Mouse (Mus musculus): ENCODE results near the gene Nol10. TPM values are rescaled to one million over a fixed set of nuclear protein-coding genes. Genes with fewer than 3 reads are reported as not detected.

Gene Nol10
- polyA plus RNA-seq, 1 experiment from 2014 or later: 45.1 TPM

DNA sequence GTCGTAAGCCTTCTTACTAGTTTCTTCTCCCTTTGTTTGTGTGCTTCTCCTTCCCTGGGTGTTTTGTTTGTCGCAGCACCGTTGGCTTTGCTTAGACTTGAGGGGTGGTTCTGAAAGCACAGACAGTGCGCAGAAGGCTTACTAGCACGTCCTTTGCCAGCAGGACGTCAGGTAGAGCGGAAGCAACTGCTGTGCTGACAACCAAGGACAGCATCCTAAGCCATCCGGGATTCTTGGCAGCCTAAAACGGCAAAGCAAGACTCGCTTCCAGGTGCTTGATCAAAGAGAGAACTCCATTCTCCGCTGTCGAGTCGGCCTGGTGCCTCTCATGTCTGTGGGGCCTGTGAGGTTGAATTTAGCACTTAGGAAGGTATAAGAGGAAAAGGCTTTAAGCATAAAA lies 44.9 kb downstream of the Nol10 start:
- no peak overlapping the region for H3K27ac ChIP-seq
- no peaks in the 10 kb centered on the region for H3K27me3 ChIP-seq (ENCODE audit: poor library complexity, severe bottlenecking)
- H3K36me3 ChIP-seq (replicated peaks): peaks cover 37% of the 10 kb centered on the region
- no peaks in the 10 kb centered on the region for H3K4me1 ChIP-seq
- no peak overlapping the region for H3K4me3 ChIP-seq
- no peak for DNase-seq (ENCODE audit: extremely low spot score, low spot score)
- WGBS: 80% methylated on average over 13 of the region's 13 CpGs
- H3K9me3 ChIP-seq: no peaks in the 10 kb centered on the region

DNA sequence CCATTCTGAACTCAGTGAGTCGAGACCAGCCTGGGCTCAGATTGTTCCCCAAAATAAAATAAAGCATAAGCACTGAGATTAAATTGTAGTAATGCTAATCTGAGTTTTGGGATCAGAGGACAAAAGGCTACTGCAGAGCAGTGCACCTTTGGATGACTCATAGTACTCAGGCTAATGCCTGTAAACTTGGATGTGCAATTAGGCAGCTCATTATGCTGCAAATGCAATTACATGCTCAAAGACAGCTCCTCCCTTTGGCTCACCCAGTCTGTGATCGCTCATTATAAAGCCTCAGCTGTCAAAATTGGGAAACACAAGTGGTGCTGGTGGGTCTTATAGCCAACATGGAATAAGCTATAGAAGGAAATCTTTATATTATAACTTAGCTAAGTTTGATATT lies 48.9 kb downstream of the Nol10 start:
- Histone ChIP-seq H3K9me3 (no peaks in the 10 kb centered on the region), H3K36me3 (replicated peaks) (peaks cover 41% of the 10 kb centered on the region), H3K4me3 (no peak overlapping the region), H3K4me1 (no peaks in the 10 kb centered on the region), H3K27ac (no peak overlapping the region), H3K27me3 (ENCODE audit: poor library complexity, severe bottlenecking) (no peaks in the 10 kb centered on the region)
- DNase-seq (ENCODE audit: extremely low spot score, low spot score): no peak
- 84% methylated on average over 2 of the region's 2 CpGs for WGBS

DNA sequence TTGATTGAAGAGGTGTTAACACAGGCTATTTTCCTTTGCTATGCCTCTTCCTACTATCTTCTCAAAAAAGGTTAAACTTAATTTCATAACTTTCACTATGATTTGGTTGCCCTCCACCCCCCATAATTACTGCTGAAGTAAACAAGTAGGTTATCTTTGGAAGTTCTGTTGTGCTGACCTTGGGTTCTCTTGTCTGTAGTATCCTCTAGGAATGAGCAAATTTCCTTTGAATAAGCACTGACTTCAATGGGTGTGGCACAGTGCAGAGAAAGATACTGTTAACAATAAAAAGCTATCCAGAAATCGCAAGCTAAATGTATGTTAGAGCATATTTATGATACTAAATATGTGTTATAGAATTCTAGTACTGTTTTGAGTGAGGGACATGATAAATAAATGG lies 53.2 kb downstream of the Nol10 start:
- Histone ChIP-seq H3K36me3 (replicated peaks) (peaks cover 59% of the 10 kb centered on the region), H3K4me1 (no peaks in the 10 kb centered on the region), H3K4me3 (no peak overlapping the region), H3K27ac (no peak overlapping the region), H3K9me3 (no peaks in the 10 kb centered on the region), H3K27me3 (ENCODE audit: poor library complexity, severe bottlenecking) (no peaks in the 10 kb centered on the region)
- WGBS: 92% methylated on average over 1 of the region's 1 CpGs
- DNase-seq (ENCODE audit: extremely low spot score, low spot score): no peak

DNA sequence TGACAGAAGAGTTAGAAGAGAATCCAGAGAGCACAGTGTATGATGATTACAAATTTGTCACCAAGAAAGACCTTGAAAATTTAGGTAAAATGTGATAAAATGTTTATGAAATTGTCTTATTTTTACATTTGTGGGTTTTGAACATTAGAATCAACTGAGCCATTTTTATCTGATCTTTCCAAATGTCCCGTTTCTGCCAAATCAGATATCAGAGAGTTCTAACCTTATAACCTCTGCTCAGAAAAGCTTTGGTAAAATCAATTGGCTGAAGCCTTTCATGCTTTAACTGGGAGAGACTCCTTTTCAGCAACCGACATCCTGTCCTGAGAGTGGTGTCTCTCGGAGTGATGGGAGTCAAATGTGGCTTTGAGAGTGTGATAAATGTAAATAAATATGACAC lies 53.9 kb downstream of the Nol10 start:
- Histone ChIP-seq H3K27me3 (ENCODE audit: poor library complexity, severe bottlenecking) (no peaks in the 10 kb centered on the region), H3K4me3 (no peak overlapping the region), H3K36me3 (replicated peaks) (peaks cover 66% of the 10 kb centered on the region), H3K4me1 (no peaks in the 10 kb centered on the region), H3K27ac (no peak overlapping the region), H3K9me3 (no peaks in the 10 kb centered on the region)
- no peak for DNase-seq (ENCODE audit: extremely low spot score, low spot score)
- 89% methylated on average over 3 of the region's 3 CpGs for WGBS

DNA sequence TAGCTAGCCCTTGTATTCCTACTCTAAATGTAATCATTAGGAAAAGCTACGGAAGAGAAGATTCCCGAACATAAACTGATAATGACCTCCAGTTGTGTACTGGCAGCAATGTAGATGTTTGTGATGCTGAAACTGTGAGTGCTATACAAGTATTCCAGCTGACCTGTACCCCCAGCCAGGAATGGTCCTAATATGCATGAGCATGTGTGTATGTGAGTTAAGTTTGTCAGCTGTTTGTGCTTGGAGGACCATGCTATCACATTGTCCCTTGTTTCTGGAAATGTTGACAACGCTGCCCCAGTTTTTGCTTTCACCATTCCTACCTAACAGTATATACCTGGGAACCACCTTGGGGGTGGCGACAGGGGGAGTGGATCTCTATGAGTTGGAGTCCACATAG lies 55.7 kb downstream of the Nol10 start:
- H3K27me3 ChIP-seq (ENCODE audit: poor library complexity, severe bottlenecking): no peaks in the 10 kb centered on the region
- DNase-seq (ENCODE audit: extremely low spot score, low spot score): no peak
- H3K27ac ChIP-seq: no peak overlapping the region
- no peak overlapping the region for H3K4me3 ChIP-seq
- no peaks in the 10 kb centered on the region for H3K4me1 ChIP-seq
- H3K36me3 ChIP-seq (replicated peaks): peaks cover 78% of the 10 kb centered on the region
- WGBS: 94% methylated on average over 4 of the region's 4 CpGs
- H3K9me3 ChIP-seq: no peaks in the 10 kb centered on the region

DNA sequence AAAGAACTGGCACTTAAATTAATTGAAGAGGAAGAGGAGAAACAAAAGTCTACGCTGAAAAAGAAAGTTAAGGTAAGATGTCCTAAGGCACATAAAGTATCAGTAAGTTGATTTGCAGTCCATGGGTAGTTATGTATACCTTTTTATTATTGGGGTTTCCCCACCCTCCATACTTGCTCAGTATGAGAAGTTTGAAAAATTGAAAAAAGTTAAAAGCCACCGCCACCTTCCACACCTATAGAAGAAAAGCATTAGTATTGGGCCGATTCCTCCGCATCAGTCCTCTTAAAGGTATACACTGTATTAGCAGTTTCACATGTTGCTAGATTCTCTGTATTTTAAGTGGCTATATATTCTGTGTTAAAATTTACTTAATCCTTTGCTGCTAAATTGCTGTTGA lies 58.6 kb downstream of the Nol10 start:
- Histone ChIP-seq H3K4me1 (no peaks in the 10 kb centered on the region), H3K9me3 (no peaks in the 10 kb centered on the region), H3K36me3 (replicated peaks) (peaks cover 91% of the 10 kb centered on the region), H3K4me3 (no peak overlapping the region), H3K27me3 (ENCODE audit: poor library complexity, severe bottlenecking) (no peaks in the 10 kb centered on the region), H3K27ac (no peak overlapping the region)
- 95% methylated on average over 4 of the region's 4 CpGs for WGBS
- no peak for DNase-seq (ENCODE audit: extremely low spot score, low spot score)

DNA sequence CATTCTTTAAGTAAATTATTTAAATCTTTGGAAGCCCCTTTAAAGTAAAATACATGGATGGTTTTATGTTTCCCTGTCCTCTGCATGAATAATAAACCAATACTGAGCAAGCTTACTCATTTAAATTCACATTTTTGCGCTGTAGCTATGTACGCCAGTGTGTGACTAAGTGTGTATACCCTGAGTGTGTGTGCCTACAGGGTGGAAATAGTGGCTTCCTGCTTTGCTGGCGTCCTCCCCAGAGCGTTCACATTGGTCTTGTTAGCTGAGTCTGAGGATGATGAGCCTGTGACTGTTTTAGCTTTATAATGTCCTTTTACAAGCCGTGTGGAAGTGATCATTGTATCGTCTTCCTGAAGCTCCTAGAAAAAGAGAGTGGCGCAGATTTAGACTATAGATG lies 60.1 kb downstream of the Nol10 start:
- H3K27me3 ChIP-seq (ENCODE audit: poor library complexity, severe bottlenecking): no peaks in the 10 kb centered on the region
- no peaks in the 10 kb centered on the region for H3K4me1 ChIP-seq
- no peak for DNase-seq (ENCODE audit: extremely low spot score, low spot score)
- WGBS: 95% methylated on average over 7 of the region's 7 CpGs
- H3K4me3 ChIP-seq: no peak overlapping the region
- H3K27ac ChIP-seq: no peak overlapping the region
- H3K36me3 ChIP-seq (replicated peaks): peaks cover 88% of the 10 kb centered on the region
- H3K9me3 ChIP-seq: no peaks in the 10 kb centered on the region

DNA sequence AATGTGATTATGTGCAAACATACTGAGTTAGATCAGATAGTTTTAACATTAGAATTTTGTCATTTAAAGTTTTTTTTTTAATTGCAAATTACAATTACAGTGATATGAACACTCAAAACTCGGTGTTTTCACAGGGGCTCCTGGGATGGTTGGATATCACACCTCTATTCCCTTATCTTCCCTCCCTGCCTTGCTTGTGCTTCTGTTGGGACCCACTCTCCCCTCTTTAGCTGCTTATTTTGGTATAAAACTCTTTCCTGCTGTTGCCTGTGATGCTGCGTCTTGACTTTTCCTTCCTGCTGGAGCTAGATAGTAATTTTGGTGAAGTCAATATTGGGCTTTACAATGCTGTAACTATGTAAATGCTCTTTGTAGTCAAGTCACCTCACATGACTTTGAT lies 63.0 kb downstream of the Nol10 start:
- 90% methylated on average over 2 of the region's 2 CpGs for WGBS
- Histone ChIP-seq H3K27ac (no peak overlapping the region), H3K36me3 (replicated peaks) (peaks cover 75% of the 10 kb centered on the region), H3K27me3 (ENCODE audit: poor library complexity, severe bottlenecking) (no peaks in the 10 kb centered on the region), H3K4me3 (no peak overlapping the region), H3K4me1 (no peaks in the 10 kb centered on the region), H3K9me3 (no peaks in the 10 kb centered on the region)
- no peak for DNase-seq (ENCODE audit: extremely low spot score, low spot score)

DNA sequence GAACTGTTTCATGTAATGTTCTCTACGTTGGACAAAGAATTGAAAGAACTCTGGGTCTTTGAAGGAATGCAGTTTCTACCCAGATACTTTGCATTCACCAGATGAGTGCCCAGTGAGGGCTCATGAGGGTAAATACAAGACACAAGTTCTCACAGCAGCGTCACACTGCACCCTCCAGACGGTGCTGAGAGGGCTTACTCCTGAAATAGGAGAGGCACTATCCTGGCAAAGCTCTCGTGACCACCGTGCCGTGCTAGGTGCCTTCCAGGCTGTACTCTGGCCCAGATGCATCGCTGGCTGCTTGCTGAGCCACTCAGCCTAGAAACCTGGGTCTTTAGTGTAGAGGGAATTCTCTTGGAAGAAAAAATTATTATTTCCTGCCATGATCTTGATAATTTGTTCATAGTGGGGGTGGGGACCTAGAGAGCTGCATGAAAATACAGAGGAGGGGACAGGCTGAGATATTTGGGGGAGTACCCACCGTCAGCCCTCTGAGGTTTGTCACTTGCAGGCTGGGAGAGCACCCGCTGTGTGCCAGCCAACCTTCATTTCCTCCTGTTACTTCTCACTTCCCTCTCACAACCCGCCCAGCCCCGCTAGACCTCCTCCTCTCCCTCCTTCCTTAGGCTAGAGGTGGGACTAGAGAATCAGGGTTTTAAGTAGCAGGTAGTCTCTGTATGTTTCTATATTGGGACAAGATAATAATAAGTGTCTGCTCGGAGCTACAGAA lies 63.7 kb downstream of the Nol10 start:
- Histone ChIP-seq H3K4me1 (no peaks in the 10 kb centered on the region), H3K36me3 (replicated peaks) (peaks cover 75% of the 10 kb centered on the region), H3K4me3 (no peak overlapping the region), H3K9me3 (no peaks in the 10 kb centered on the region), H3K27ac (no peak overlapping the region), H3K27me3 (ENCODE audit: poor library complexity, severe bottlenecking) (no peaks in the 10 kb centered on the region)
- no peak for DNase-seq (ENCODE audit: extremely low spot score, low spot score)
- WGBS: 86% methylated on average over 12 of the region's 12 CpGs

DNA sequence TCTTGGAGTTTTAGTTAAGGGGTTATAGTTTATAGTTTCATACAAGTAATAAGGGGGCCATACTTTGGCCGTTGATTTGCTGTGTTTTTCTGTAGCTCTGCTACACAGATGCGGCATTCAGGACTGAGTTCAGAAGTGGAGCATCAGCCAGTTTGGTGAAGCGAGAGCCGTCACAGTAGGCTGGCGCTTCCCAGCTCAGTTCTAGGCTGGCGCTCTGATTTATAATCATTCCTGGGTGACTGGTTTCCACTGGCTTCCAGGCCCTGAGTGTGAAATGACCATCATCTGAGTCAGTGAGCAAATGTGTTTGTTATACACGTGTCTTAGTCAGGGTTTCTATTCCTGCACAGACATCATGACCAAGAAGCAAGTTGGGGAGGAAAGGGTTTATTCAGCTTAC lies 66.5 kb downstream of the Nol10 start:
- Histone ChIP-seq H3K4me1 (no peaks in the 10 kb centered on the region), H3K4me3 (no peak overlapping the region), H3K27ac (no peak overlapping the region), H3K27me3 (ENCODE audit: poor library complexity, severe bottlenecking) (no peaks in the 10 kb centered on the region), H3K36me3 (replicated peaks) (peaks cover 73% of the 10 kb centered on the region), H3K9me3 (no peaks in the 10 kb centered on the region)
- DNase-seq (ENCODE audit: extremely low spot score, low spot score): no peak
- WGBS: 94% methylated on average over 7 of the region's 7 CpGs

DNA sequence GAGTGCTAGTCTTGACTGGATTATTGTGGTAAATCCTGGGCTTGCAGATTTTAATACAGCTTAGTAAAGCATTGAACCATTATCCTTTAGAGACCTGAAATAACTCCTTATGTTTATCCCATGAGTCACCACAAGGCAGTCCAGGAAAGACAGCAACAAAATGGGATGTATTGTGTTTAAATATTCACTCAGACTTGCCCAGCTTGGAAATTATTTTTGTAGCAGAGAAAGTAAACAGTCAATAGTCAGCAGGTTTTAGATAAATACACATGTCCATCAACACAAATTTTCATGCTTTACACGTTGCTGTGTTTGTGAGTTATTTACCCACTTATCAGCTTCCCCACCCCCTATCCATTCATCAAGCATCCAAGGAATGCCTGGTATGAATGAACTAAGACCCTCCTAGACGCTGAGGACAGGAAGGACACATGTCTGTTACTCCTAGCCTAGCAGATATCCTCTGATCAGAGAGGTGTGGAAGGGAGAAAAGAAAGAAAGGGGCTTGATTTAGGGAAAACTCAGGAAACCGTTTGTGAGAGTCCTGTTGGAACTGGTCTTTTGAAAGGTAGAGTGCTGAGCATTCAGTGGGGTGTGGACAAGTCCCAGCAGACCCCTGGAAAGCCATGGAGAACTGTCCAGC lies 72.0 kb downstream of the Nol10 start:
- WGBS: 53% methylated on average over 3 of the region's 3 CpGs
- no peak for DNase-seq (ENCODE audit: extremely low spot score, low spot score)
- Histone ChIP-seq H3K4me3 (no peak overlapping the region), H3K4me1 (no peaks in the 10 kb centered on the region), H3K27ac (no peak overlapping the region), H3K9me3 (no peaks in the 10 kb centered on the region), H3K36me3 (replicated peaks) (peaks cover 89% of the 10 kb centered on the region), H3K27me3 (ENCODE audit: poor library complexity, severe bottlenecking) (no peaks in the 10 kb centered on the region)

DNA sequence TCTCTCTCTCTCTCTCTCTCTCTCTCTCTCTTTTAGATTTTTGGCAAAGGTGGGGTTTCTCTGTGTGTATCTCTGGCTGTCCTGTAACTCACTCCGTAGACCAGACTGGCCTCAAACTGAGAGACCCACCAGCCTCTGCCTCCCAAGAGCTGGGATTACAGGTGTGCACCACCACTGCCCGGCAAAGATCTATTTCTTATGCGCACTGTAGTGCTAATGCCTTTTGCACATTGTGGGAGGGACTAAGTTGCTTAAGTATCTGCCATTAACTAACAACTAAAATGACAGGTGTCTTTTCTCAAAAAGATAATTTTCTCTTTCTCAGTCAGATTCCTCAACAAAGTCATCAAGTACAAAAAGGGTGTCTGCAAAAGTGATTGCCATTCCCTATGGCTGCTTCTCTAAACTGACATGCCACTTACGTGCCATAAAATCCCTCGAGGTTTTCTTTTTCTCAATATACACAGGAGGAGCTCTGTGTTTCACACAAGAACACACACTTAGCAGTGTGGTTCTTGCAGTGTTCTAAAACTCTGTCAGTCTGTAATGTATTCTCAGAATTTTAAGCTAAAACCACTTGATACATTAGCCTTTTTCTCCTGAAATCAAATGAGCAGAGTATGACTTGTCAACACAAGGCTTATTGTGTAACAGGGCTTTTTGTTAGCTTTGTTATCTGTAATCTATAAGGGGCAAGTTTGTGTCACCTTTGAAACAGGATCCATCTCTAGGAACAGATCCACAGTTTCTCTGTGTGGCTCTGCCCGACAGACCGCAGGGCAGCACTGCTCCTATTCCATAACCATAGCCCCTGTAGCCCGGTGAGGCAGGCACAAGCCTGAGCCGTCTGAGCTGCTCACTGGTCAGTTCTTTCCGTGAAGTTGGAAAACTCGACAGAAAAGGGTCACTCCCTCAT lies 77.3 kb downstream of the Nol10 start:
- 0 out of 2 replicates have a peak, but pooled peaks cover 3% of the 10 kb centered on the region for H3K4me1 ChIP-seq
- no peaks in the 10 kb centered on the region for H3K27me3 ChIP-seq (ENCODE audit: poor library complexity, severe bottlenecking)
- no peak for DNase-seq (ENCODE audit: extremely low spot score, low spot score)
- 88% methylated on average over 11 of the region's 11 CpGs for WGBS
- no peaks in the 10 kb centered on the region for H3K9me3 ChIP-seq
- H3K36me3 ChIP-seq (replicated peaks): peaks cover 93% of the 10 kb centered on the region
- no peak overlapping the region for H3K27ac ChIP-seq
- no peak overlapping the region for H3K4me3 ChIP-seq

DNA sequence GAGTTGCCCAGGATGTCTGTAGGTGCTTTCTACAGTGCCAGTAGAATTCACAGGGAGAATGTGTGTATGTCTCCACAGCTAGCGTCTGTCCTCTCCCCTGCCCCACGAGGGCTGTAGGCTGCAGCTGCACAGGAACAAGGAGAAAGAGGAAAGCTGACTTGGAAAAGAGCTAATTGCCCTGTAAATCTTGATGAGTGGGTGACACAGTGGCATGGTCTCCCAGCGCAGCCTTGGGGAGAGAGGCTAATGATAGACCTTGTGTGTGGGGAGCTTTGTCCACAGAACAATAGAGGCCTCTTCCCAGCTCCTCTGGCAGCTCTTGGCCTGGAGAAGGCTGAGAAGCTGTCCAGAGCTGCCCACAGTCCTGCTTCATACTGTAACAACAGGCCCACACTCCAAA lies 78.5 kb downstream of the Nol10 start:
- WGBS: 72% methylated on average over 3 of the region's 3 CpGs
- H3K4me1 ChIP-seq: 0 out of 2 replicates have a peak, but pooled peaks cover 3% of the 10 kb centered on the region
- H3K27ac ChIP-seq: no peak overlapping the region
- H3K36me3 ChIP-seq (replicated peaks): peaks cover 95% of the 10 kb centered on the region
- H3K9me3 ChIP-seq: no peaks in the 10 kb centered on the region
- no peaks in the 10 kb centered on the region for H3K27me3 ChIP-seq (ENCODE audit: poor library complexity, severe bottlenecking)
- no peak for DNase-seq (ENCODE audit: extremely low spot score, low spot score)
- no peak overlapping the region for H3K4me3 ChIP-seq
